Mouse (Mus musculus) lung, embryonic 15.5 days (tissue): ENCODE data around the gene Tmub1. TPM values are rescaled to one million over a fixed set of nuclear protein-coding genes. Genes with fewer than 3 reads are reported as not detected.
A peak's percentile ranks its signal among the peaks of the same experiment; 100 is the strongest.

Experiments
- ATAC-seq: fragments of 200-750 bp; cut with Nextera tagmentation; 2 replicates; pipeline ENCODE4 v1.8.0; 2017; ENCODE audit warnings: moderate number of reproducible peaks, borderline replicate concordance; ENCODE audit not compliant: low FRiP score, low TSS enrichment; ENCODE audit errors: extremely low read depth
- H3K27ac ChIP-seq: fragments of 300-500 bp; sonication (generic); 2 replicates; pipeline ENCODE4 v1.5.1; 2015; ENCODE audit warnings: moderate library complexity, mild to moderate bottlenecking, inconsistent platforms
- H3K27me3 ChIP-seq: fragments of 300-500 bp; sonication (generic); 2 replicates; pipeline ENCODE4 v1.6.1; 2015; ENCODE audit warnings: inconsistent platforms
- H3K36me3 ChIP-seq: fragments of 300-500 bp; sonication (generic); 2 replicates; pipeline ENCODE4 v1.6.1; 2015; ENCODE audit warnings: inconsistent platforms
- H3K4me1 ChIP-seq: fragments of 300-500 bp; sonication (generic); 2 replicates; pipeline ENCODE4 v1.6.1; 2015; ENCODE audit warnings: inconsistent platforms
- H3K4me2 ChIP-seq: fragments of 300-500 bp; sonication (generic); 2 replicates; pipeline ENCODE4 v1.6.1; 2015; ENCODE audit warnings: inconsistent platforms, mild to moderate bottlenecking, moderate library complexity
- H3K4me3 ChIP-seq: fragments of 300-500 bp; sonication (generic); 2 replicates; pipeline ENCODE4 v1.5.1; 2015; ENCODE audit warnings: mild to moderate bottlenecking, inconsistent platforms
- H3K9ac ChIP-seq: fragments of 300-500 bp; sonication (generic); 2 replicates; pipeline ENCODE4 v1.6.1; 2015; ENCODE audit warnings: inconsistent platforms
- H3K9me3 ChIP-seq: fragments of 300-500 bp; sonication (generic); 2 replicates; pipeline ENCODE4 v1.6.1; 2016; ENCODE audit warnings: inconsistent platforms
- WGBS: fragments of 180-500 bp; shearing (Covaris S2); methylation state at CpG from one replicate; pipeline ENCODE4 v1.1.7; 2015; 5-methylcytosine and 5-hydroxymethylcytosine counted together
- polyA plus RNA-seq: library from polyadenylated mRNA; unstranded; fragments of >200 nt; fragmentation: Nextera tagmentation; extraction: Ambion mirVana; gene quantifications from 2 replicates; pipeline ENCODE4 v1.2.1, GENCODE M21; 2015

Tmub1 gene
- polyA plus RNA-seq, 1 experiment from 2014 or later: 18.7 TPM

DNA sequence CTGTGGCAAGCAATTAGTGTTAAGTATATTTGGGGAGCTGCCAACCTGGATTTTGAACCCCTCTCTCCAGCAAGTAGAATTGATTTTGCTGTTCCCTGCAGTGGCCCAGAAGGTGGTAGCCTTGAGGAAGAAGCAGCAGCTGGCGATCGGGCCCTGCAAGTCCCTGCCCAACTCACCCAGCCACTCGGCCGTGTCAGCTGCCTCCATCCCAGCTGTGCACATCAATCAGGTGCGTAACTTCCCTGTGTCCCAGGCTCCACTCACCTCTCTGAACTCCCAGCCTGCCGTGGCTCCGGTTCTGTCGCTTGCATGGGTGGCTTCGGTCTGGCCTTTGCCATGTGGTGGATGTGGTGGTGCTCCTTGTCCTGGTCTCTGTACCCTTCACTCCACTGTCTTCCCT lies 30.3 kb upstream of the Tmub1 start:
- no peak overlapping the region for H3K9ac ChIP-seq
- H3K9me3 ChIP-seq: no peaks in the 10 kb centered on the region
- H3K4me1 ChIP-seq: peaks cover 33% of the 10 kb centered on the region
- WGBS: 84% methylated on average over 9 of the region's 9 CpGs
- no peak for ATAC-seq
- H3K4me3 ChIP-seq: no peak overlapping the region
- peaks cover 59% of the 10 kb centered on the region for H3K36me3 ChIP-seq
- H3K4me2 ChIP-seq: no peak overlapping the region
- H3K27me3 ChIP-seq: peaks cover 4% of the 10 kb centered on the region; the same call in 1 of the 2 replicates
- no peak overlapping the region for H3K27ac ChIP-seq

DNA sequence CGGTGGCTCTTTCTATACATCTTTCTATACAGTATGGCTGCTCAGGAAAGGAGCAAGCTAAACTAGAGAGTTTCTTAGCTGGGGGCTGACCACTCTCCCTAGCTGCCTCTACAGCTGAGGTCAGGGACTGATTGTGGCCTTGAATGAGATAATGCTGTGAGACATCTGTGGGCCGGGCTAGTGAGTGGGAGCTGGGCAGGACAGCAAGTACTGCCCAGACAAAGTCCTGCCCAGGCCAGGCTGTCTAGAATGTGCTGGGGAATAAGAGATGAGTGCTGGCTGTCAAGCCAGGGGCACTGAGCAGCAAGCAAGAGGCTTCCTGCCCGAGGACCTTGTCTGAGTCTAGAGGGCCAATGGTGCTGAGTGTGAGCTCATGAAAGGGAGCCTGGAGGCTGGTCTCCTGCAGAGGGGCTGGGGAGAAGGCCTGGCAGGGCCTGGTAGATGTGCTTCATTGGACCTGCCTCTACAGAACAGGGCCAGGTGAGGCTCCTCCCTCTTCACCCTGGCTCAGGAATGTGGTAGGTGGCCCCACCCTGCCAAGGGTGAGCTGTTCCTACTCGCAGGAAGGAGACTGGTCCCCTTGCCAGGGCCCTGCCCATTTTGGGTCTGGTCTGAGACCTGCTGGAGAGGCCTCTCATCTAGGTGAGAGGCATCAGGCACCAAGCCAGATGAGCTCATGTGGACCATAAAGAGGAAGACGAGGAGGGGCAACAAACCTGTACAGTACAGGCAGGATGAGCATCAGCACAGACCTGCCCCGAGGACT lies 28.0 kb upstream of the Tmub1 start:
- Histone ChIP-seq H3K4me1 (peaks cover 30% of the 10 kb centered on the region), H3K4me3 (peak overlapping the region; percentile 59), H3K4me2 (peak overlapping the region; percentile 75), H3K9me3 (no peaks in the 10 kb centered on the region), H3K27ac (peak overlapping the region; percentile 82), H3K9ac (peak overlapping the region; percentile 63), H3K36me3 (peaks cover 43% of the 10 kb centered on the region), H3K27me3 (peaks cover 4% of the 10 kb centered on the region; the same call in 1 of the 2 replicates)
- ATAC-seq: peak; percentile 71
- 55% methylated on average over 6 of the region's 6 CpGs for WGBS

DNA sequence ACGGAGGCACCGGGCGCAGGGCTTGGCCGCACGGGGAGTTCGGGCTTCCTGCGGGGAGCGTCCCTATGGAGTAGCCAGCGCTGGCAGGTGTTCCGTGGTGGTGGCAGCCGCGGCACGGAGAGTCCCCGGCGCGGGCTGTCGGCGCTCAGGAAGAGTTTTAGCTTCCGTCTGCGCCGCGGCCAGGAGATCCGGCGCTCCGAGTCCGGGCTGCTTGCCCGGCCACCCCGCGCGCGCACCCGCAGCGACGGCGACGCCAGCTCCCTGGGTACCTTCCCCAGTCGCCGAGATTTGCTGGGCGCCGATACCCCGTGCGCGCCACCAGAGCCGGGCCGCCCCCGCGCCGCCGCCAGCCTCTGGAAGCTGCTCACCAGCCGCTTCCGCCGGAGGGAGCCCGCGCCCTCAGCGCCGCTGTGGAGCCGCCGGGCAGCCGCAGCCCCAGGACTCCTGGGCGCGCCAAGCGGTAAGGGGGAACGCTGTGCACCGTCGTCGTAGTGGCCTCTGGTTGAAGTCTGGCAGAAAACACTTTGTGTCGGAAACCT lies 27.1 kb upstream of the Tmub1 start:
- Histone ChIP-seq H3K4me2 (peak overlapping the region; percentile 75), H3K27ac (peak overlapping the region; percentile 82), H3K9me3 (no peaks in the 10 kb centered on the region), H3K27me3 (peaks cover 4% of the 10 kb centered on the region; the same call in 1 of the 2 replicates), H3K9ac (peak overlapping the region; percentile 63), H3K4me1 (peaks cover 30% of the 10 kb centered on the region), H3K4me3 (peak overlapping the region; percentile 59), H3K36me3 (peaks cover 34% of the 10 kb centered on the region)
- WGBS: 5% methylated on average over 67 of the region's 67 CpGs
- ATAC-seq: peak; percentile 4; the same call in 1 of the 2 replicates

DNA sequence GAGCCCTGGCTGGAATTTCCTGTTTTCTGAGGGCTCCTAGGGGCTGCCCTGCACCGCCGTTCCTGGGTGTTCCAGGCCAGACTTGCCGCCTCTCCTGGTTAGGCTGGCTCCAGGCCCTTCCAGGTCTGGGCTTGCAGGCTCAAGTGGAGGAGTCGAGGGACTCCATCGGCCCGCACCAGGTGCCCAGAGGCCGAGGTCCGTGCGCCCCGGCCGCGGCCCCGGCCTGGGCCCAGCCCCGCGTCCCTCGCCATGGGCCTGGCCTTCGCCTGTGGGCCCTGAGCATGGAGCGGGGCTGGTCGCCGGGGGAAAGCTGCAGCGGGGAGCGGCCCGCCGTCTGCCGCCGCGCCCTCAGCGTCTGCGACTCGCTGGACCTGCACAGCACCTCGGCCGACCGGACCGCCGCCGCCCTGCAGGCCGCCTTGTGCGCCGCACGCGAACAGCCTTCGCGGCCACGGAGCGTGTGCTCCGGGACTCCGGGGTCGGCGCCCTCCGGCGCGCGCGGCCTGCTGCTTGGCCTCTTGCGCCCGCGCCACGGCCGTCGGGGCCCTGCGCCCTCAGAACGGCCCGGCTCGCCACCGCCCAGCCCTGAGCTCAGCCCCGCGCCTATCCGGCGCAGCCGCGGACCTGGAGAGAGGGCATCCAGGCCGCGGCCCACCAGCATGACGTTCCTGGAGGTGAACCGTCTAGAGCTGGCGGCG lies 26.5 kb upstream of the Tmub1 start:
- H3K27ac ChIP-seq: peak overlapping the region; percentile 82
- H3K9me3 ChIP-seq: no peaks in the 10 kb centered on the region
- peaks cover 28% of the 10 kb centered on the region for H3K36me3 ChIP-seq
- peak overlapping the region; percentile 59 for H3K4me3 ChIP-seq
- H3K4me2 ChIP-seq: peak overlapping the region; percentile 75
- peaks cover 30% of the 10 kb centered on the region for H3K4me1 ChIP-seq
- ATAC-seq: peak; percentile 45; the same call in 1 of the 2 replicates
- 6% methylated on average over 76 of the region's 77 CpGs for WGBS
- peaks cover 4% of the 10 kb centered on the region; the same call in 1 of the 2 replicates for H3K27me3 ChIP-seq
- peak overlapping the region; percentile 63 for H3K9ac ChIP-seq

DNA sequence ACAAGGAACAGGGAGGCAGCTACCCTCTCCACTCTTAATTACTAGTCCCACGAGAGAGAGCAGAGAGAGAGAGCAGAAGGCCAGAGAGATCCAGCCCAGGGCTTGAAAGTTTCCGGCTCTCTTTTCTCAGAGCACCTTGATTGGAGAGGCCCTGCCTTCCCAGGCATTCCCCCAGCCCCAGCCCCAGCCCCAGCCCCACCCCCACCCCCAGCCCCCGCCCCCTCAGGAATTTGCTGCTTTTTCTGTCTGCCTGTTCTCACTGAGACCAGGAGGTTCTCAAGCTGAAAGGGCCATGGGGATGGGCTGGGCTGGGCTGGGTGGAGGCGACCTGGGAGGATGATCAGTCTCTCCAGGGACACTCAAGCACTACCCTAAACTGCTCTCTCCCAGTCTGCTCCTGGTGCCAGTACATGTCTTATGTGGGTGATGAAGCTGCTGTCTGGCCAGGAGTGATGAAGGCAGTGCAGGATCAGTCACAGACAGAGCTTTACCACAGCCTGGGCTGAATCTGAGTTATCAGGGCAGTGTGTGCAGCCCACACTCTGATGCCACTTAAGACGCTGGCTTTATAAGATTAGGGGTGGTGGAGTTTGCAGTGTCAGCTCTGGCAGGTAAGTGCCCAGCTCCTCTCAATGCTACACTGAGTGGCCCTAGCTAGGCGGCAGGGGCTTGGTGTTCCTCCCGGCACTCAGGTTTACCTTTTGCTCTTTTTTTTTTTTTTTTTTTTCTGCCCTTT lies 25.4 kb upstream of the Tmub1 start:
- Histone ChIP-seq H3K9ac (no peak overlapping the region), H3K27me3 (peaks cover 4% of the 10 kb centered on the region; the same call in 1 of the 2 replicates), H3K4me1 (peaks cover 30% of the 10 kb centered on the region), H3K36me3 (peaks cover 17% of the 10 kb centered on the region), H3K4me3 (peak overlapping the region; percentile 13), H3K9me3 (no peaks in the 10 kb centered on the region), H3K4me2 (peak overlapping the region; percentile 75), H3K27ac (peak overlapping the region; percentile 82)
- peak; percentile 10; the same call in 1 of the 2 replicates for ATAC-seq
- 50% methylated on average over 7 of the region's 7 CpGs for WGBS

DNA sequence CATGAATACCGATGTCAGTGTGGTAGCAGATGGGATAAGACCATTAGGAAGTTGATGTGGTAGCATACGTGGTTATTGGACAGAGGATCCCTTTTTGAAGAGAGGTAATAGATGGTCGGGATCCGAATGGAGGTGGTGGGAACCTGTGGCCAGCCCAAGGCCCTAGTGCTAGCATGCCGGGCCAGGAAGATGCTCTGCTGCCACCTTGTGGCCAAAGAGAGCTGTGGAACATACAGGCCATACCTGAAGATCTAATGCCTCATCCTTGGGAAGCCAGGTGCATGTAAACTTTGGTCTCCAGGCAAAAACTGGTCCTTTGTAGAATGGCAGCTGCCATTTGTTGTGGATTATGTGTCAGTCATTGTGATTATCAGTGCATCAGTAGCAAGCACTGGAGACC lies 22.9 kb upstream of the Tmub1 start:
- H3K4me2 ChIP-seq: no peak overlapping the region
- no peaks in the 10 kb centered on the region for H3K36me3 ChIP-seq
- no peak overlapping the region for H3K27ac ChIP-seq
- H3K27me3 ChIP-seq: peaks cover 4% of the 10 kb centered on the region; the same call in 1 of the 2 replicates
- no peak for ATAC-seq
- H3K4me1 ChIP-seq: peaks cover 30% of the 10 kb centered on the region
- no peaks in the 10 kb centered on the region for H3K9me3 ChIP-seq
- no peak overlapping the region for H3K9ac ChIP-seq
- WGBS: 8% methylated on average over 5 of the region's 5 CpGs
- no peak overlapping the region for H3K4me3 ChIP-seq

DNA sequence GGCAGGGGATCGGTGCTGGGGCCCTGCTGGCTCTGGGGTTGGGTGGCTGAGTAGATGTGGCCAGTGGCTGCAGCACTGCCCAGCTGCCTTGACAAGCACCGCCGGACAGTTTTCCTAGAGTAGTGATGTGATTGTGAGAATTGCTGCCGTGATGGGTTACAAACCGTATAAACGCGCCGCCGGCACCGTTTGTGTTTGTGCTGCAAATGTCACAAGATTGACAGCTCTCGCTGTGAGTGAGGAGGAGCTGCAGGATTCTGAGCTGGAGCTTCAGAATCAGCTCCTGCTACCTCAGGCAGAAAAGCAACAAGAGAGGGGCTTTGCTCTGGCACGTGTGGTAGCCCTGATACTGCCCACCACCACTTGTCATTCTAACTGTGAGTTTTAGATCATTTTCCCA lies 19.1 kb upstream of the Tmub1 start:
- Histone ChIP-seq H3K4me2 (no peak overlapping the region), H3K4me3 (no peak overlapping the region), H3K27ac (no peak overlapping the region), H3K9ac (no peak overlapping the region), H3K27me3 (no peaks in the 10 kb centered on the region), H3K9me3 (no peaks in the 10 kb centered on the region), H3K4me1 (0 out of 2 replicates have a peak, but pooled peaks cover 6% of the 10 kb centered on the region), H3K36me3 (0 out of 2 replicates have a peak, but pooled peaks cover under 1% of the 10 kb centered on the region)
- WGBS: 43% methylated on average over 12 of the region's 12 CpGs
- ATAC-seq: no peak

DNA sequence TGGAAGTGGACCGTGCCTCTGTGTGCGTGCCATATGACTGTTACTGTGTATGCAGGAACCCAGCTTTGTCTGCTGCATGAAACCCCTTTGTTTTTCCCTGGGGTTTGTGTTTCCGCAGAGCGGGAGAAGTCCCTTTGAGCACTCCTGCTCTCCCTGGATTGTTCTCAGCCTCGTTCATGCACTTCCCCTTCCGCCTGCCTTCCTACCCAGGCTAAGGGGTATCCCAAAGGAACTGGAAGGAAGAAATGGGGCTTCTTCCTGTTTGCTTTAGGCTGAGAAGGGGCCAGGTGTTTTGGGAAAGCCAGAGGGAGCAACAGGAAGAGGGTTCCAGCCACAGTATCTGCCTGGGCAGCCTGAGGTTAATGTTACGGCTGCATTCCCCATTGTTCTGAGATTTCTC lies 8.0 kb upstream of the Tmub1 start:
- H3K4me1 ChIP-seq: peaks cover 42% of the 10 kb centered on the region
- peak overlapping the region; percentile 29 for H3K4me2 ChIP-seq
- H3K36me3 ChIP-seq: no peaks in the 10 kb centered on the region
- peak overlapping the region; percentile 82 for H3K27ac ChIP-seq
- no peaks in the 10 kb centered on the region for H3K9me3 ChIP-seq
- H3K4me3 ChIP-seq: no peak overlapping the region
- H3K27me3 ChIP-seq: no peaks in the 10 kb centered on the region
- 0 out of 2 replicates have a peak overlapping the region, but pooled peaks have one; percentile 7 for H3K9ac ChIP-seq
- 59% methylated on average over 7 of the region's 7 CpGs for WGBS
- ATAC-seq: no peak

DNA sequence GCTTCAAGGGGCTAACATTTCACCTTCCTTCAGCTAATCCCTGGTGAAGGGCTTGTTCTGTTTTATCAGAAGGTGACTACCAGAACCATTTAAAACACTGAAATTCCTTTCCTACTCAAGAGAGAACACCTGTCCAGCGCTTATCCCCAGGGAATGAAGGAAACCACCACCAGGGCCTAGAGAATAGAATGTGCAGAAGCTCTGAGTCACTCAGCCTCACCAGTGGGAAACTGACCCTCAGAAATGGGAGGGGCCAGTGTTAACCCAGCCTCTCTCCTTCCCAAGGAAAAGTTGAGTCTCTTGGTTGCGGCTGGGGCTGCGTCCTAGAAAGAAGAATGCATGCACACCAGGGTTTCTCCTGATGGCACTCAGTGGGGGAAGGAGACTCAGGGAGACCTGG lies 7.4 kb upstream of the Tmub1 start:
- no peak for ATAC-seq
- peaks cover 42% of the 10 kb centered on the region for H3K4me1 ChIP-seq
- H3K27me3 ChIP-seq: no peaks in the 10 kb centered on the region
- peak overlapping the region; percentile 29 for H3K4me2 ChIP-seq
- WGBS: 57% methylated on average over 3 of the region's 3 CpGs
- no peaks in the 10 kb centered on the region for H3K36me3 ChIP-seq
- H3K4me3 ChIP-seq: no peak overlapping the region
- H3K27ac ChIP-seq: peak overlapping the region; percentile 82
- no peaks in the 10 kb centered on the region for H3K9me3 ChIP-seq
- 0 out of 2 replicates have a peak overlapping the region, but pooled peaks have one; percentile 7 for H3K9ac ChIP-seq

DNA sequence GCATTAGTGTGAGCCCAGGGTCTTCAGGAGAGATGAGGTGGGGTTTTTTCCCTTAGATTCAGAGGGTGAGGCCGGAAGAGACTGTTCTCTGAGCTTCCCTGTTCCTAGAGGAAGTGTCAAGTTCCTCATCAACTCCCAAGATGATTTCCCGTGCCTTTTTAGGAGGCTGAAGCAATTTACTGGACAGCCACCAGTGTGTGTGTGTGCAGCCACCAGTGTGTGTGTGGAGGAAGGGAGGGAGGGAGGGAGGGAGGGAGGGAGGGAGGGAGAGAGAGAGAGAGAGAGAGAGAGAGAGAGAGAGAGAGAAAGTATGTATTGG lies 6.3 kb upstream of the Tmub1 start:
- WGBS: 21% methylated on average over 2 of the region's 2 CpGs
- Histone ChIP-seq H3K27ac (peak overlapping the region; percentile 82; the same call in 1 of the 2 replicates), H3K4me2 (peak overlapping the region; percentile 91), H3K36me3 (no peaks in the 10 kb centered on the region), H3K4me1 (peaks cover 42% of the 10 kb centered on the region), H3K9ac (0 out of 2 replicates have a peak overlapping the region, but pooled peaks have one; percentile 81), H3K9me3 (no peaks in the 10 kb centered on the region), H3K27me3 (no peaks in the 10 kb centered on the region), H3K4me3 (0 out of 2 replicates have a peak overlapping the region, but pooled peaks have one; percentile 80)
- no peak for ATAC-seq

DNA sequence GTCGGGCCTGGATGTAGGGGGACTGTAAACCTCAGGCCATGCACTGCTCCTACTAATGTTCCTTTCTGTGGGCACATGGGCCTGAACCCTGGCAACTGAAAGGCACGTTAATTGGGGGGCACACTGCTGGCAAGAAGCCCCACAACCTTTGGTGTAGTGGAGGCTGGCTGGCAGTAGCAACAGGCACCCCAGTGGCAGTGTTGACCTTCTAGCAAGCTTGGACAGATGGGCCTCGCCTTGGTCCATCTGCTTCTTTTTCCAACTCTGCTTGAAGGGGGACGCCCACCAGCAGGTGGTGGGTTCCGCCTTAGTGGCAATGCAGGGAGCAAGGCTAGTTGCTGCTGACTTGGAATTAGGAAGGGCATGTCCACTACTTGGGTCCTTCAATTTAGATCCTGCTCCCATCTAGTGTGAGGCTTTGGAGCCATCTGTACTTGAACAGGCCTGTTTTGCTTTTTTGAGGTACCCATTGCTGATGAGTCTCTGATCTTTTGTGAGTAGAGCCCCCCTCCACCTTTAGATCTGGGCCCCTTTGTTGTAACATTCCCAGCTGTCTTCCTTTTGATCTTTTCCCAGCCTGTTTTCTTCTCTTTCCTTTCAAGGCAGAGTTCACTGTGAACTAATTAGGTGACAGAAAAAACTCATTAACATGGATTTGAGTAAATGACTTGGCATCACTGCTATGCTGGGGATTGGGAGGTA lies 5.8 kb upstream of the Tmub1 start:
- Histone ChIP-seq H3K27ac (peak overlapping the region; percentile 90), H3K36me3 (no peaks in the 10 kb centered on the region), H3K4me3 (peak overlapping the region; percentile 80), H3K27me3 (no peaks in the 10 kb centered on the region), H3K4me2 (peak overlapping the region; percentile 91), H3K4me1 (peaks cover 42% of the 10 kb centered on the region), H3K9ac (peak overlapping the region; percentile 81), H3K9me3 (no peaks in the 10 kb centered on the region)
- no peak for ATAC-seq
- WGBS: 16% methylated on average over 5 of the region's 5 CpGs
